Mouse (Mus musculus) heart, embryonic 16.5 days (tissue): ENCODE data around the gene Cnn1. TPM values are rescaled to one million over a fixed set of nuclear protein-coding genes. Genes with fewer than 3 reads are reported as not detected.

Experiments
- ATAC-seq: fragments of 200-750 bp; cut with Nextera tagmentation; replicated peaks from 2 replicates; pipeline ENCODE4 v1.8.0; 2017; ENCODE audit warnings: moderate number of reproducible peaks; ENCODE audit not compliant: insufficient read depth, low FRiP score; ENCODE audit errors: extremely low read depth
- H3K27ac ChIP-seq: fragments of 300-500 bp; sonication (generic); 2 replicates; pipeline ENCODE4 v1.5.1; 2014; ENCODE audit warnings: mild to moderate bottlenecking, low read length, control low read depth, moderate library complexity
- H3K27me3 ChIP-seq: fragments of 300-500 bp; sonication (generic); 2 replicates; pipeline ENCODE4 v1.6.1; 2014; ENCODE audit warnings: low read length, mixed read lengths; ENCODE audit not compliant: control insufficient read depth, insufficient read depth
- H3K36me3 ChIP-seq: fragments of 300-500 bp; sonication (generic); 2 replicates; pipeline ENCODE4 v1.6.1; 2014; ENCODE audit not compliant: control insufficient read depth, insufficient read depth
- H3K4me1 ChIP-seq: fragments of 300-500 bp; sonication (generic); 2 replicates; pipeline ENCODE4 v1.6.1; 2014; ENCODE audit warnings: low read length, mixed read lengths; ENCODE audit not compliant: control insufficient read depth, insufficient read depth
- H3K4me2 ChIP-seq: fragments of 300-500 bp; sonication (generic); 2 replicates; pipeline ENCODE4 v1.6.1; 2014; ENCODE audit warnings: low read depth, mild to moderate bottlenecking, control low read depth, low read length
- H3K4me3 ChIP-seq: fragments of 300-500 bp; sonication (generic); 2 replicates; pipeline ENCODE4 v1.5.1; 2014; ENCODE audit warnings: mild to moderate bottlenecking, control low read depth, low read length
- H3K9ac ChIP-seq: fragments of 300-500 bp; sonication (generic); 2 replicates; pipeline ENCODE4 v1.6.1; 2014; ENCODE audit warnings: low read length, control low read depth
- H3K9me3 ChIP-seq: fragments of 300-500 bp; sonication (generic); replicated peaks from 2 replicates; pipeline ENCODE4 v1.6.1; 2016; ENCODE audit warnings: low read length; ENCODE audit not compliant: control insufficient read depth
- WGBS: fragments of 180-500 bp; shearing (Covaris S2); extraction: QIAGEN DNeasy Blood & Tissue Kit; methylation state at CpG from one replicate; pipeline ENCODE4 v1.1.7; 2014; 5-methylcytosine and 5-hydroxymethylcytosine counted together
- polyA plus RNA-seq: library from polyadenylated mRNA; unstranded; fragments of >200 nt; fragmentation: Nextera tagmentation; extraction: Ambion mirVana; gene quantifications from 2 replicates; pipeline ENCODE4 v1.2.1, GENCODE M21; 2015

The Cnn1 gene
- polyA plus RNA-seq, 1 experiment from 2014 or later = 164 TPM

DNA sequence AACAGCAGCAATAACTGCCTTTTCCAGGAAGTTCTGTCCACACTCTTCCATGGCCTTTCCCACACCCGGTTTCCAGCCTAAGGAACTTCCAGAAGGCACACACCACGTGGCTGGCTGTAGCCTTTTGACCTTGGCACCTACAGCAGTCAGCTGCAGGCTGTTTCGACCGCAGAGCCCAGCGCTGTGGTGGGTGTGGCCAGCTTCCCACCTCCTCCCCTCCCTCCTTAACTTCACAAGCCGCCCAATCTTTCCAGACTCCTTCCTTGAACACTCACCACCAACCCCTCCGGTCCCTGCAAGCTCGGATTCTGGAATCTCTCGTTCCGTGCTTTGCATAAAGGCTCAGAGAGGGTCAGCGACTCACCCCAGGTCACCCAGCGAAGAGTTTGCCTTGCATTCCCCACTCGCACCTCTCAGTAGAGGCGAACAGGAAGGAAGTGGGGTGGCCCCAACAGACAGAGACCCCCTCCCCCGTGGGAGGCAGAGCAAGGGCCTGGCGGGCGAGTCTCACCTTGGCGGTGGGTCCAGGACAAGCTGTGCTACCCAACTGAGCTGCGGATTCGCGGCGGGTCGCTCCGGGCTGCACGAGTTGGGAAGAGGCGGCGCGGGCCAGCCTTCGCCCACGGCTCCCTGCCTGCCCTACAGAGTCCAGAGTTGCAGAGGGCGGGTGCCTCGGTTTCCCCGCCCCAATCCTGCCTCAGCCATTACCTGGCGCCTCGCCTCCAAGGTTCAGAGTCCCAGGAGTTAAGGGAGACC, 32.4 kb downstream of the Cnn1 start:
- peak overlapping the region; percentile 62 for H3K9ac ChIP-seq
- H3K27ac ChIP-seq = no peak overlapping the region
- H3K4me2 ChIP-seq = peak overlapping the region; percentile 68
- H3K4me3 ChIP-seq = peak overlapping the region; percentile 40
- H3K27me3 ChIP-seq = no peaks in the 10 kb centered on the region
- WGBS = 1% methylated on average over 35 of the region's 35 CpGs
- H3K36me3 ChIP-seq = no peaks in the 10 kb centered on the region
- H3K9me3 ChIP-seq = no peaks in the 10 kb centered on the region
- ATAC-seq = peak; percentile 33; the same call in 1 of the 2 replicates
- peaks cover 7% of the 10 kb centered on the region; the same call in 1 of the 2 replicates for H3K4me1 ChIP-seq

DNA sequence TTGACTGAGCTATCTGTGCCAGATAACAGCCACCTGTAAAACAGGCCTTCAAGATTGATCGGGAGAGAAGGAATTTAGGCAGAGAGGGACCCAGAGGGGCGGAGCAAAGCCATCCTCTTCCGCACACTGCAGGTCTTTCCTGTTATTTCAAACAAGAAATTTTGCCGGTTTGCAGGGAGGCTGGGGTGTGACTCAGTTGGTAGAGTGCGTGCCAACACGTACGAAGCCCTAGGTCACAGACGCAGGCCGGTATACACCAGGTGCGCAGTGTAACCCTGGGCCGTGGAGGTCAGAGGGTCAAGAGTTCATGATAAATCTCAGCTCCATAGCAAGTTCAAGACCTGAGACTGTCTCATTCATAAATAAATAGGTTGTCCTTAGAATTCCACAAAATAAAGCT, 33.2 kb downstream of the Cnn1 start:
- WGBS = 53% methylated on average over 11 of the region's 11 CpGs
- Histone ChIP-seq H3K4me2 (peak overlapping the region; percentile 68), H3K9me3 (no peaks in the 10 kb centered on the region), H3K36me3 (no peaks in the 10 kb centered on the region), H3K4me1 (peaks cover 7% of the 10 kb centered on the region; the same call in 1 of the 2 replicates), H3K27me3 (no peaks in the 10 kb centered on the region), H3K9ac (no peak overlapping the region; the same call in 1 of the 2 replicates), H3K4me3 (peak overlapping the region; percentile 40), H3K27ac (no peak overlapping the region)
- no peak for ATAC-seq

DNA sequence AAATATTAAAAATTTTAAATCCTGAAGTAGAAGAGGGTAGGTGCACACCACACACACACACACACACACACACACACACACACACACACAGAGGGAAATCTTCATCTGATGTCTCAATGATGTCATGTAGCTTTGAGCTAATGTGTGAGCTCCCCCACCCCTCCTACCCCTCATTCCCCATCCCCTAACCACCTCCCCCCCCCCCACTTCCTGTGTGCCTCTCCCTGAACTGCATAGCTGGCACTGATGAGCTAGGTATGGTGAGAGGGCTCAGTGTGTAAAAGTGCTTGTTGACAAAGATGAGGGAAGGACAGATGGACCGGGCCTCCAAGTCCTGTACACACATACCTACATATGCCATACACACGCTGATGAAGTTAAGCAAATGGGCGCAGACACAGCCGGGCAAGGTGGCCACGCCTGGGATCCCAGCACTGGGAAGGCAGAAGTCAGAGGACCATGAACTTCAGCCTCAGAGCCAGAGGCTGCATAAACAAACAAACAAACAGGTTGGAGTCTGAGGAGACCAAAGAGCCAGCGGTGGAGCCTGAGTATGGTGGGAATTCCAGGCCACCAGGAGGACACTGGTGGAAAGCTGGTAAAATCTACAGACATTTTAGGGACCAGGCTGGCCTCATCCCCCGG, 35.4 kb downstream of the Cnn1 start:
- WGBS = 78% methylated on average over 7 of the region's 7 CpGs
- peaks cover 7% of the 10 kb centered on the region; the same call in 1 of the 2 replicates for H3K4me1 ChIP-seq
- no peak overlapping the region for H3K4me2 ChIP-seq
- no peak overlapping the region for H3K27ac ChIP-seq
- H3K36me3 ChIP-seq = no peaks in the 10 kb centered on the region
- no peak for ATAC-seq
- no peaks in the 10 kb centered on the region for H3K9me3 ChIP-seq
- no peak overlapping the region for H3K9ac ChIP-seq
- no peak overlapping the region for H3K4me3 ChIP-seq
- H3K27me3 ChIP-seq = no peaks in the 10 kb centered on the region

- WGBS = 80% methylated on average over 9 of the region's 9 CpGs
- no peaks in the 10 kb centered on the region for H3K27me3 ChIP-seq
- no peaks in the 10 kb centered on the region for H3K36me3 ChIP-seq
- no peak overlapping the region for H3K4me2 ChIP-seq
- no peak overlapping the region for H3K9ac ChIP-seq
- no peak overlapping the region for H3K27ac ChIP-seq
- H3K4me1 ChIP-seq = peaks cover 7% of the 10 kb centered on the region; the same call in 1 of the 2 replicates
- H3K9me3 ChIP-seq = no peaks in the 10 kb centered on the region
- no peak for ATAC-seq
- no peak overlapping the region for H3K4me3 ChIP-seq
Measured at GRCm38 (mm10) chr9:22134988-22135643, 36.1 kb downstream of the Cnn1 start.

DNA sequence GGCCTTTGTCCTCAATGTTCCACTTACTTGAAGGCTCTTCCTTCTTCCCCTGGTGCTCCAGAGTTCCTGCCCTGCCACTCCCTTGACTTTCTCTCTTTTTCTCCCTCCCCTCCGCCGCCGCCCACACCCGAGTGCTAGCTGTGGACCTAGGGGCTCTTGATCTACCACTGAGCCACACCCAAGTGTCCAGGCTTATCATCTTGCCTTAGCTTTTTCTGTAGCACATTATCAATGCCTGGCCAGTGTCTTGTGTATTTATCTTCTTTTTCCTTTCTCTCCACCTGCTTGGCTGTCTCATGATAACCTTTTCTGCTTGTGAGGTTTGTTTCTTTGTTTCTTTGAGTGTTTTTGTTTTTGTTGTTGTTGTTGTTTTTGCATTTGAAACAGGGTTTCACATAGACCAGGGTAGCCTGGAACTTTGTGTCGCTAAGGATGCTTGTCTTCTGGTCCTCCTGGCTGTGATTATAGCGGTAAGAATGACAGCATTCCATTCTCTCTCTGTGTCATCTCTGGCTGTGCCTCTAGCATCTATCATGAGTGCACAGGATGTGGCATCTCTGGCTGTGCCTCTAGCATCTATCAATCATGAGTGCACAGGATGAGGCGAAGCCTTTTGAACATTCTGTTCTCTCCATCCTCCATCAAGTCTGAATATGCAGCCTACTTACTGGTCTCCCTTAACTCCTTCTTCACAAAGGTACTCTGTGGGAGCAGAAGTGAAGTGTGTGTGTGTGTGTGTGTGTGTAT, 36.8 kb downstream of the Cnn1 start, which contains the start of gene Acp5:
TSS of gene Acp5 (minus strand) at position 68 of the 747 bp plus-strand sequence.
- no peak within 1 kb of the TSS for H3K4me3 ChIP-seq
- no peaks in the 10 kb centered on the region for H3K36me3 ChIP-seq
- H3K4me2 ChIP-seq = no peak within 1 kb of the TSS
- no peaks in the 10 kb centered on the region for H3K27me3 ChIP-seq
- H3K9ac ChIP-seq = no peak within 1 kb of the TSS
- no peak for ATAC-seq
- WGBS = 66% methylated on average over 7 of the region's 7 CpGs
- no peak within 1 kb of the TSS for H3K27ac ChIP-seq
- H3K4me1 ChIP-seq = peaks cover 7% of the 10 kb centered on the region; the same call in 1 of the 2 replicates
- no peaks in the 10 kb centered on the region for H3K9me3 ChIP-seq

DNA sequence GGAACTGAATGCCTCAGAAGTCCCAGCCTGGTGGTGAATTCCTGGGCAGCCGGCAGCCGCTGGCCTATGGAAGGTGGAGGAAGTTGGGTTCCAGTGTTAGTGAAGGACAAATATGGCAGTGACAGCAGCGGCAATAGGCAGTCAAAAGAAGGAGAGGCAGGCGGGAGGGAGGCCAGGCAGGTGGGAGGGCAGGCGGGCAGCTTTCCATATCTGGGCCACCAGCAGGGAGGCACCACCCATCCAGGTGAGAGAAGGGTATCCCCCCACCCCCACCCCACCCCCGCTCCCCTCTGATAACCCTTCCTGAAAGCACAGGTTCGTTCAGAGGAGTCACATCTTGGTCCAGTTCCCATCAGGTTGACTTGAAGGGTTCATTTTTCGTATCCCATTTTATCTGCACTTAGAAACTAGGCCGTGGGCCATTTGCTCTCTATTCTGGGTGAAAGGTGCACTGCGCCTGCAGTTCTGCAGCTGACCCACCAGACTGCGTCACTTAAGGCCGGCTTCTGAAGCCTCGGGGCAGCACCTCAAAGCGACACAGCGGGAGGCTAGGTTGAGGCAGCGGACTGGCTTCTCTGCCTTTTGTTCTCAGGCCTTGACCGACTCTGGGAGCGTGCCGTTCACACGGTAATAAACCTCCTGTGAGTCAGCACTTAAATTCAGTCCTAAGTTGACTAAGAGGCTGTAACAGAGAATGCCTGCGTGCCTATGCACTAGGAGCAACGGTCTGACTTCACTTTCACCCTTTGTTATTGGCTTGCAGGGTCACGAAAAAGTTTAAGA, 37.9 kb downstream of the Cnn1 start:
- WGBS = 24% methylated on average over 23 of the region's 23 CpGs
- H3K27ac ChIP-seq = no peak overlapping the region
- H3K4me1 ChIP-seq = peaks cover 1% of the 10 kb centered on the region; the same call in 1 of the 2 replicates
- H3K36me3 ChIP-seq = no peaks in the 10 kb centered on the region
- no peak overlapping the region for H3K4me2 ChIP-seq
- no peak overlapping the region for H3K4me3 ChIP-seq
- ATAC-seq = no peak
- H3K27me3 ChIP-seq = no peaks in the 10 kb centered on the region
- no peaks in the 10 kb centered on the region for H3K9me3 ChIP-seq
- no peak overlapping the region for H3K9ac ChIP-seq

DNA sequence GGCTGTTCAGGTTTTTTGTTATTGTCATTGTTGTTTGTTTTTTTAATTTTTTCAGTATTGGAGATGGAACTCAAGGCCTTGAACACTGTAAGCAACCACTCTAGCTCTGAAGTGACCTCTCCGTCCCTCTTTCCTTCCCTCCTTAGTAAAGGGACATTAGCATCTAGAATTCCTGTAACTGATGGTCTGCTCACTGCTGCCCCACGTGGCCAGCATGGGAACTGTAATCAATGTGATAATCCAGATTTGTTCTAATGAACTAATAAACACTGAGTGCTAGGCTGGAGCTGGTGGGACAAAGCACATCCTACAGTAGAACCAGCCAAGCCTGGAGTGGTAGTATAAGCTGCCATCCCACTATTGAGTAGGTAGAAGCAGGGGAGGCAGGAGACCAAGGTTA, 39.5 kb downstream of the Cnn1 start:
- Histone ChIP-seq H3K4me1 (no peaks in the 10 kb centered on the region), H3K9ac (no peak overlapping the region), H3K4me2 (no peak overlapping the region), H3K9me3 (no peaks in the 10 kb centered on the region), H3K27ac (no peak overlapping the region), H3K27me3 (no peaks in the 10 kb centered on the region), H3K4me3 (no peak overlapping the region), H3K36me3 (no peaks in the 10 kb centered on the region)
- WGBS = 24% methylated on average over 2 of the region's 2 CpGs
- no peak for ATAC-seq

DNA sequence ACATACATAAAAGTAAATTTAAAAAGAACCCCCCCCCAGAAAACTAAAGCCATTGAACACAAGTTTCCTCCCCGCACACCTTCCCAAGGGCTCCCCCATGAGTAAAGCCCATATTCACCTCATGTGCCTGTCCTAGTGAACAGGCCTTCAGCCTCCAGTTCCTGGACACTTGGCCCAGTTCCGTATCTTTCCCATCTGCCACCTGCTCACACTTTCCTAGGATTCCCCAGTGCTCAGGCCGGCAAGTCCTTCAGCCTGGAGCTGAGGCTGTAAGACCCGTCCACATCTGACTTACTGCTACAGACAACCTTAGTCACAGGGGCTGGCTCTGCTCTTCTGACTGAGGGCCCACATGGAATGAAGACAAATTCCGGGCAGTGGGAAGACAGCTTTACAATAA, 40.7 kb downstream of the Cnn1 start:
- Histone ChIP-seq H3K4me3 (no peak overlapping the region), H3K4me2 (no peak overlapping the region), H3K27ac (no peak overlapping the region), H3K9me3 (no peaks in the 10 kb centered on the region), H3K4me1 (no peaks in the 10 kb centered on the region), H3K9ac (no peak overlapping the region), H3K36me3 (no peaks in the 10 kb centered on the region), H3K27me3 (no peaks in the 10 kb centered on the region)
- WGBS = 81% methylated on average over 5 of the region's 5 CpGs
- no peak for ATAC-seq
